Mouse (Mus musculus) ES-E14 (cell line): Measurements from ENCODE around the gene Shisal2a.

ENCODE experiments used
- CHD2 ChIP-seq: IDR thresholded peaks from 2 replicates; pipeline ENCODE4 v1.6.1; 2014; ENCODE audit warnings: mild to moderate bottlenecking, low read depth, low read length, inconsistent platforms
- ZNF384 ChIP-seq: IDR thresholded peaks from 2 replicates; pipeline ENCODE4 v1.6.1; 2012; ENCODE audit warnings: low read depth, low read length, inconsistent platforms

- TF ChIP-seq ZNF384: no peak
- no peak for TF ChIP-seq CHD2
Observed at GRCm38 (mm10) chr4:108394236-108394635, 11.1 kb upstream of the Shisal2a start.
